Mouse (Mus musculus) small intestine, adult 2 months (tissue): ENCODE results near the gene Ang2.

Experiments
- CTCF ChIP-seq: fragments of 200-500 bp; IDR thresholded peaks from 2 replicates; pipeline ENCODE4 v1.5.1; 2012; ENCODE audit warnings: low read depth, mild to moderate bottlenecking, control low read depth, inconsistent platforms, low read length, moderate library complexity, mixed read lengths; ENCODE audit not compliant: insufficient replicate concordance, insufficient read length; ENCODE audit errors: extremely low read depth
- POLR2A ChIP-seq: fragments of 200-500 bp; IDR thresholded peaks from 2 replicates; pipeline ENCODE4 v1.6.1; 2012; ENCODE audit warnings: low read depth, mild to moderate bottlenecking, control low read depth, inconsistent platforms, low read length, moderate library complexity

- TF ChIP-seq POLR2A (no peak), CTCF (no peak)
Observed at GRCm38 (mm10) chr14:51173843-51174242, 25.1 kb downstream of the Ang2 start.
